ENCODE assay signal across 10 mouse cellular contexts in the genomic region with DNA sequence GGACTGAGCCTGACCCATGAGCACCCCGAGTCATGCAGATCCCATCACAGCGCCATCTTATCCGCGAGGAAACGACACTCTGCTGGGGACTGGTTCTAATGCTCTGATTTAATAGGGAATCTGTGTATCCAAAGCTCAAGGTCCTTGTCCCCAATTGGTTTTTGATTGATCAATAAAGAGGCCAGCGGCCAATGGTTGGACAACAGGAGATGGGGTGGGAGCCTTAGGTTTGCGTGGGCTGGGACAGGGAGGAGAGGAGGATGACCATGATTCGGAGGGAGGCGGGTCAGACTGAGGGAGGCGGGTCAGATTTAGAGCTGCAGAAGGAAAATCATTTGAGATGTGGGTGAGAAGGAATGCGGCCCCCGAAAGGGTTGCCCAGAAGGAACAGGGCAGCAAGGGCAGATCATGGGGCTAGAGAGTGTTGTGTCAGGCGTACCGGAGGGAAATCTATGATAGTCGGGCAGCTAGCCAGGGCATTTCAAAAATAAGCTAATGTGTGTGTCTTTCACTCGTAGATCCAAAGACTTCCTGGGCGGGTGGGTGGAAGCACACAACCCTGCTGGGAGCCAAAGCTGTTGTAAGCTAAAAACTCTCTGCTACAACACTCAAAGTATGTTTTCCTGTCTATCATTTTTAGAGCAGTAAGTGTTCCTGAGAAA.
A peak's percentile ranks its signal among the peaks of the same experiment; 100 is the strongest.
DNase-seq lines count a peak whose midpoint lies in the region; ATAC-seq and TF ChIP-seq lines count a peak whose summit lies in the region.
"Had no signal": no experiment of that assay in that cellular context is flagged by ENCODE, and none has a peak within 500 bp of the region (broad histone marks: within the 10 kb centered on the region; RNA-seq: fewer than 3 reads in every experiment).

No protein-coding gene starts in this region.

- TF ChIP-seq POLR2A in kidney, adult 2 months (IDR thresholded peaks at IDR 0.05; ENCODE audit: low read depth, low read length): no peak

- H3K4me1 ChIP-seq in kidney, adult 2 months (ENCODE audit: control insufficient read depth, insufficient read depth, low read length): peaks cover 8% of the 10 kb centered on the region; the same call in 1 of the 2 replicates
- H3K4me1 ChIP-seq in heart, embryonic 14.5 days (ENCODE audit: control insufficient read depth in 2 of 2, insufficient read depth in 2 of 2, low read length in 2 of 2): peaks cover 27 to 42% of the 10 kb centered on the region in 2 experiments
- peaks cover 51% of the 10 kb centered on the region for H3K4me1 ChIP-seq in lung, embryonic 15.5 days

- no peak for TF ChIP-seq CTCF in kidney, adult 2 months (conservative IDR thresholded peaks at IDR 0.05; ENCODE audit: insufficient read depth, insufficient read length, low read depth, low read length)

- H3K27me3 ChIP-seq in kidney, adult 2 months (replicated peaks; ENCODE audit: control insufficient read depth, insufficient read depth, low read length): no peaks in the 10 kb centered on the region
- H3K27me3 ChIP-seq in heart, embryonic 14.5 days (ENCODE audit: control insufficient read depth, insufficient read depth, low read length): no peaks in the 10 kb centered on the region
- H3K27me3 ChIP-seq in lung, embryonic 15.5 days: no peaks in the 10 kb centered on the region
- H3K27me3 ChIP-seq: embryonic facial prominence, embryonic 12.5 days had no signal

- no peak overlapping the region for H3K4me2 ChIP-seq in heart, embryonic 14.5 days (ENCODE audit: low read length)
- H3K4me2 ChIP-seq in lung, embryonic 15.5 days: no peak overlapping the region

- 74% methylated on average over 17 of the region's 17 CpGs for WGBS in kidney, adult 2 months
- WGBS in heart, embryonic 14.5 days: 69% methylated on average over 17 of the region's 17 CpGs
- WGBS in lung, embryonic 15.5 days: 67% methylated on average over 17 of the region's 17 CpGs

- H3K36me3 ChIP-seq in kidney, adult 2 months (ENCODE audit: control insufficient read depth, insufficient read depth, low read length): no peaks in the 10 kb centered on the region
- H3K36me3 ChIP-seq in heart, embryonic 14.5 days (ENCODE audit: control insufficient read depth, insufficient read depth, low read length): no peaks in the 10 kb centered on the region
- no peaks in the 10 kb centered on the region for H3K36me3 ChIP-seq in lung, embryonic 15.5 days
- H3K36me3 ChIP-seq: embryonic facial prominence, embryonic 12.5 days had no signal

- no peak for ATAC-seq in heart, embryonic 14.5 days (ENCODE audit: insufficient number of reproducible peaks, insufficient read depth, low FRiP score, low read depth)
- peak; percentile 25; the same call in 1 of the 2 replicates for ATAC-seq in lung, embryonic 15.5 days (ENCODE audit: borderline replicate concordance, extremely low read depth, low FRiP score, low TSS enrichment)
- ATAC-seq: activated CD4-positive, CD25-positive, alpha-beta regulatory T cell, adult 4 months had no signal

- H3K9me3 ChIP-seq in heart, embryonic 14.5 days (ENCODE audit: control insufficient read depth, low read length): no peaks in the 10 kb centered on the region
- no peaks in the 10 kb centered on the region for H3K9me3 ChIP-seq in lung, embryonic 15.5 days
- H3K9me3 ChIP-seq: embryonic facial prominence, embryonic 12.5 days had no signal

- DNase-seq in adrenal gland, adult 2 months: peak; percentile 17
- no peak for DNase-seq in adrenal gland, postnatal 4 days (ENCODE audit: low spot score in 2 of 2)
- peak; percentile 18 for DNase-seq in kidney, adult 2 months
- no peak for DNase-seq in kidney, adult 8-10 months
- no peak for DNase-seq in urinary bladder, adult 18-20 months (ENCODE audit: low spot score in 2 of 2)
- no peak for DNase-seq in neural tube, embryonic 10.5 days (ENCODE audit: extremely low spot score, low spot score)

- H3K4me3 ChIP-seq in kidney, adult 2 months (ENCODE audit: insufficient read depth, low read depth, low read length): no peak overlapping the region
- H3K4me3 ChIP-seq in heart, embryonic 14.5 days (ENCODE audit: control insufficient read depth in 1 of 2, insufficient read depth in 1 of 2, low read depth in 1 of 2, low read length in 2 of 2): no peak overlapping the region
- no peak overlapping the region for H3K4me3 ChIP-seq in lung, embryonic 15.5 days
- H3K4me3 ChIP-seq: embryonic facial prominence, embryonic 12.5 days had no signal

- no peak overlapping the region for H3K27ac ChIP-seq in kidney, adult 2 months (ENCODE audit: insufficient read depth, low read depth, low read length)
- peak overlapping the region; percentile 89 for H3K27ac ChIP-seq in heart, embryonic 14.5 days (replicated peaks in 1 of 2; ENCODE audit: control insufficient read depth in 1 of 2, insufficient read depth in 1 of 2, low read depth in 2 of 2, low read length in 2 of 2)
- H3K27ac ChIP-seq in lung, embryonic 15.5 days: peak overlapping the region; percentile 82
- H3K27ac ChIP-seq: embryonic facial prominence, embryonic 12.5 days had no signal

- H3K9ac ChIP-seq in heart, embryonic 14.5 days (ENCODE audit: low read length): no peak overlapping the region
- no peak overlapping the region for H3K9ac ChIP-seq in lung, embryonic 15.5 days
- H3K9ac ChIP-seq: embryonic facial prominence, embryonic 12.5 days had no signal

Comparison
In these comparisons a context has a peak if more than half of its experiments do, and no peak if none do; other contexts are left out.
1. DNase-seq: peak in adrenal gland, adult 2 months (single experiment) and kidney, adult 2 months (single experiment); none in adrenal gland, postnatal 4 days (0 of 2), kidney, adult 8-10 months (0 of 2), urinary bladder, adult 18-20 months (0 of 2) and neural tube, embryonic 10.5 days (single experiment).